Mouse (Mus musculus) layer of hippocampus, postnatal 25 days (tissue): ENCODE results near the gene Bcl7a. TPM values are rescaled to one million over a fixed set of nuclear protein-coding genes. Genes with fewer than 3 reads are reported as not detected.

Experiments
- DNase-seq, 2 experiments: peaks; one replicate each; pipeline ENCODE4 v3.0.0; 2022; ENCODE audit warnings: mixed read lengths in 2 of 2, low spot score in 1 of 2; ENCODE audit errors: extremely low spot score in 1 of 2
- total RNA-seq, 2 experiments: library from RNA; stranded (reverse); gene quantifications; 2 replicates each; pipeline ENCODE4 v1.2.3; 2021

The Bcl7a gene
- 10 to 100 TPM; 68.7 to 70.3 TPM for total RNA-seq

GRCm38 (mm10) chr5:123343707-123344627 lies at the start of gene Bcl7a:
Gene Bcl7a (plus strand): TSS chr5:123343834.
- peak; percentile 97 to 98 for DNase-seq

GRCm38 (mm10) chr5:123294653-123295052 lies 49.0 kb upstream of the Bcl7a start:
- DNase-seq = no peak

- no peak for DNase-seq
Measured at GRCm38 (mm10) chr5:123296224-123296806, 47.3 kb upstream of the Bcl7a start.

GRCm38 (mm10) chr5:123296972-123297754 lies 46.5 kb upstream of the Bcl7a start:
- DNase-seq = no peak

GRCm38 (mm10) chr5:123297830-123298229 lies 45.8 kb upstream of the Bcl7a start:
- DNase-seq = no peak

- no peak for DNase-seq
Measured at GRCm38 (mm10) chr5:123298526-123298925, 45.1 kb upstream of the Bcl7a start.

- no peak for DNase-seq
Measured at GRCm38 (mm10) chr5:123300496-123301034, 43.1 kb upstream of the Bcl7a start.

GRCm38 (mm10) chr5:123301780-123302521 lies 41.7 kb upstream of the Bcl7a start:
- DNase-seq = no peak

GRCm38 (mm10) chr5:123307630-123308282 lies 35.9 kb upstream of the Bcl7a start:
- no peak for DNase-seq

- no peak for DNase-seq
Measured at GRCm38 (mm10) chr5:123309816-123310215, 33.8 kb upstream of the Bcl7a start.

GRCm38 (mm10) chr5:123310221-123310620 lies 33.4 kb upstream of the Bcl7a start:
- DNase-seq = no peak

- no peak for DNase-seq
Measured at GRCm38 (mm10) chr5:123313058-123313630, 30.5 kb upstream of the Bcl7a start.

- DNase-seq = no peak
Measured at GRCm38 (mm10) chr5:123313851-123314380, 29.7 kb upstream of the Bcl7a start.

GRCm38 (mm10) chr5:123315219-123315866 lies 28.3 kb upstream of the Bcl7a start:
- no peak for DNase-seq

- no peak for DNase-seq
Measured at GRCm38 (mm10) chr5:123317992-123318391, 25.6 kb upstream of the Bcl7a start.

GRCm38 (mm10) chr5:123320136-123320535 lies 23.5 kb upstream of the Bcl7a start:
- no peak for DNase-seq

- DNase-seq = no peak
Measured at GRCm38 (mm10) chr5:123324242-123324641, 19.4 kb upstream of the Bcl7a start.

- DNase-seq = no peak
Measured at GRCm38 (mm10) chr5:123326006-123326750, 17.5 kb upstream of the Bcl7a start.
